Mouse (Mus musculus): ENCODE results near the gene Gpkow. TPM values are rescaled to one million over a fixed set of nuclear protein-coding genes. Genes with fewer than 3 reads are reported as not detected.
"Not testable (repeated sequence)": the region's sequence is repeated elsewhere in the genome, so short reads cannot be mapped to it uniquely, and the experiment has no call there.

Gpkow gene
- total RNA-seq, 2 experiments from 2014 or later, result 37.1 to 39.3 TPM

- peak in 1 of 2 experiments; percentile 84 for DNase-seq (ENCODE audit: extremely low spot score in 1 of 2, low spot score in 2 of 2)
- intact Hi-C loops (cut with DNase I), result no loop called here
These were observed 36.7 kb downstream of the Gpkow start for GRCm38 (mm10) chrX:7733571-7734156.

GRCm38 (mm10) chrX:7739336-7740081, 42.6 kb downstream of the Gpkow start:
- peak in 1 of 2 experiments; percentile 41 for DNase-seq (ENCODE audit: extremely low spot score in 1 of 2, low spot score in 2 of 2)
- intact Hi-C loops (cut with DNase I), result no loop called here

- DNase-seq (ENCODE audit: extremely low spot score in 1 of 2, low spot score in 2 of 2), result no peak
- intact Hi-C loops (cut with DNase I), result no loop called here
These were observed 43.3 kb downstream of the Gpkow start for GRCm38 (mm10) chrX:7740082-7740819.

DNA sequence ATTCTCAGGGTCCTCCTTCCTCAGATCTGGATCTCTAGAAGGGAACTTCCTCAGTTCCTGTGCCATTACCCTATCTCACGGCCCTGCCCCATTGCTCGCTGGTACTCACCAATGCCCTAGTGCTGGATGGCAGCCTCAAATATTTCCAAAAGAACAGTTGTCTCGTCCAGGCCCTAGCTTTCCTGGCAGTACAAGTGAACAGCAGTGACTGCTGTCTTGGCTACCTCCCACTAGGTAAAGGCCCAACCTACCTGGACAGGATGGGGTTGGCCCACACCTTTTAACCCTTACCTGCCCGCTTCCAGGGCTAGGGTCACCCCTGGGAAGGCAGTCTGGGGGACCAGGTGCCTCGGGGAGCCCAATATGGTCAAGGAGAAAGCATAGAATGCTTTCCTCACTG, 44.2 kb downstream of the Gpkow start:
- no peak for DNase-seq (ENCODE audit: extremely low spot score in 1 of 2, low spot score in 2 of 2)
- intact Hi-C loops (cut with DNase I), result no loop called here

GRCm38 (mm10) chrX:7743470-7743869, 46.5 kb downstream of the Gpkow start:
- intact Hi-C loops (cut with DNase I), result no loop called here
- no peak for DNase-seq (ENCODE audit: extremely low spot score in 1 of 2, low spot score in 2 of 2)

DNA sequence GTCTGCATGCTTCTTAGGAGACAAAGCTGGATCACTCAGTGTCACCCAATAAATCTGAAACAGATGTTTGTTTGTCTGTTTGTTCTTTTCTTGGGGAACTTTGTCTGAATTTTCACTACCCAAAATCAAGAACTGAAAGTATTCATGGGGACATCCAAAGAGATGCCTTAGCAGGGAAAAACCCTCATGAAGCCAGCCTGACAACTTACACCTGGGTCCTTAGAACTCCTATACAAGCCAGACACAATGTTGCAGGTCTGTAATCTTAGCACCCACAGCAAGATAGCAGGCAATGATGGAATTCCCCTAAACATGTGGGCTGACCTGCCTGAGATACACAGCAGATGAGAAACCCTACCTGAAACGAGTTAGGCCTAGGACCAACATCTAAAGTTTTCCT, 48.0 kb downstream of the Gpkow start:
- DNase-seq (ENCODE audit: extremely low spot score in 1 of 2, low spot score in 2 of 2), result no peak
- intact Hi-C loops (cut with DNase I), result no loop called here

GRCm38 (mm10) chrX:7745429-7745828, 48.5 kb downstream of the Gpkow start:
- intact Hi-C loops (cut with DNase I), result no loop called here
- DNase-seq (ENCODE audit: extremely low spot score in 1 of 2, low spot score in 2 of 2), result no peak

DNA sequence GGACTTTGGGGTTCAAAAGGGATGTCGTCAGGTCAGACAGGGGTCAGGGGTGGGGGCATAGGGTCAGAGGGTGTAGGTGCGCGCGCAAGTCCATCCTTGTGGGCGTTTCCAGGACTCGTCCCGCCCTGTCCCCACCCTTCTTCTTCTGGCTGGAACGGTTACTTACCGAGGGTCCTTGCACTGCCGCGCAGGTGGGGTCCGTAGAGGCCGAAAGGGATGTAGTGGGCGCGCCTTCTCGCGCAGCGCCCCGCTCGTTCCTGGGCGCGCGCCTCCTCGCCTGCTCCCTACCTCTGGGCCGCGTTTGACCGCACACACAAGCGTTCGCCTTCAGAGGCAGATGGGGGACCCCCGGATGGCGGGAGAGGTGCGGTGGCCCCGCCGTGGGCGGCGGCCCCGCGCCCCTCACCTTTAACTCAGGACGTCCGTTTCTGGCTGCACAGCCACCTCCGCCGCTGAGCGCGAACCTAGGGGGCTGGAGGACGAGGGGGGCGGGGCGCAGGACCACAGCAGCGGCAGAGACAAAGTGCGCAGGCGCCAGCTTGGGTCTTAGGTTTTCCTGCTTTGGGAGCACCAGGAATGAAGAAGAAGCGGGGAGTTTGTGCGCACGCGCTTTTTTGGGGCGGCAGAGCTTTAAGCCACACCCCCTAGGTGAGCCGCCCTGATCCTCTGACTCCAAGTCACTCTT, 53.6 kb downstream of the Gpkow start, which contains the start of gene Ccdc120:
Gene Ccdc120 (minus strand): TSS at position 474 of the 685 bp plus-strand sequence.
- intact Hi-C loops (cut with DNase I), result no loop called here
- peak; percentile 64 to 80 for DNase-seq (ENCODE audit: extremely low spot score in 1 of 2, low spot score in 2 of 2)

DNA sequence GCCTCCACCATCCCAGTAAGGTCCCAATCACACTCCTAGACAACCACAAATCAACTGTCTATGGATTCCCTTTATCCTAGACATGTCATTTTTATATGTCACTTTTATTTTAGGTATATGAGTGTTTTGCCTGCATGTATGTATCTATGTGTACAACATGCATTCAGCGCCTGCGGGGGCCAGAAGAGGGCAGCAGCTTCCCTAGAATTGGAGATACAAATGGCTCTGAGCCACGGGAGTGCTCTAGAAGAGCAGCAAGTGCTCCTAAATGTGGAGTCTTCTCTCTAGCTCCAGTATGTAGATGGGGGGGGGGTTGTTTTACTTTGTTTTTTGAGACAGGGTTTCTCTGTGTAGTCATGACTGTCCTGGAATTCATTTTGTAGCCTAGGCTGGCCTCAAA, 56.7 kb downstream of the Gpkow start:
- intact Hi-C loops (cut with DNase I); DNase-seq (ENCODE audit: extremely low spot score in 1 of 2, low spot score in 2 of 2): not testable (repeated sequence)

Other genes with a start within 250 kb of the Gpkow start
- under 1 TPM in 1 of 2 experiments, not detected in 1; 0.62 TPM for gene Foxp3, start 123.5 kb upstream of the Gpkow start, total RNA-seq (2021)
- gene Ppp1r3f, start 122.8 kb upstream of the Gpkow start, total RNA-seq (2021), result 10 to 100 TPM; 13.5 to 15.9 TPM
- gene Ccdc22, start 91.6 kb upstream of the Gpkow start, total RNA-seq (2021), result 10 to 100 TPM; 22.8 to 25.9 TPM
- under 1 TPM; 0.08 to 0.17 TPM for gene Cacna1f, start 90.0 kb upstream of the Gpkow start, total RNA-seq (2021)
- gene Syp, start 58.7 kb upstream of the Gpkow start, total RNA-seq (2021), result 1,000 to 10,000 TPM; 1,744 to 1,801 TPM
- 1 to 10 TPM; 1.2 to 1.3 TPM for gene Prickle3, start 39.9 kb upstream of the Gpkow start, total RNA-seq (2021)
- 10 to 100 TPM; 15.6 to 18.1 TPM for gene Plp2, start 25.7 kb upstream of the Gpkow start, total RNA-seq (2021)
- gene Magix, start 15.9 kb upstream of the Gpkow start, total RNA-seq (2021), result under 1 TPM; 0.12 to 0.34 TPM
- 10 to 100 TPM; 38.5 to 43.3 TPM for gene Wdr45, start 17.2 kb downstream of the Gpkow start, total RNA-seq (2021)
- gene Gm45208, start 25.1 kb downstream of the Gpkow start, total RNA-seq (2021), result under 1 TPM in 1 of 2 experiments, not detected in 1; 0.69 TPM
- 100 to 1,000 TPM in 1 of 2 experiments, 10 to 100 TPM in 1; 97.3 to 105 TPM for gene Praf2, start 31.3 kb downstream of the Gpkow start, total RNA-seq (2021)
- 10 to 100 TPM; 28.9 to 29.7 TPM for gene Ccdc120, start 53.8 kb downstream of the Gpkow start, total RNA-seq (2021)
- 10 to 100 TPM; 30.0 to 35.6 TPM for gene Tfe3, start 65.4 kb downstream of the Gpkow start, total RNA-seq (2021)
- gene Gripap1, start 92.6 kb downstream of the Gpkow start, total RNA-seq (2021), result 10 to 100 TPM; 79.5 to 84.6 TPM
- 10 to 100 TPM; 10.9 to 11.3 TPM for gene Kcnd1, start 125.2 kb downstream of the Gpkow start, total RNA-seq (2021)
- gene Otud5, start 144.2 kb downstream of the Gpkow start, total RNA-seq (2021), result 10 to 100 TPM; 64.5 to 65.6 TPM
- gene Pim2, start 181.1 kb downstream of the Gpkow start, total RNA-seq (2021), result 10 to 100 TPM; 43.7 to 44.9 TPM
- gene Slc35a2, start 186.9 kb downstream of the Gpkow start, total RNA-seq (2021), result 10 to 100 TPM; 43.4 to 47.5 TPM
- 10 to 100 TPM; 77.7 to 81.3 TPM for gene Pqbp1, start 202.1 kb downstream of the Gpkow start, total RNA-seq (2021)
- 10 to 100 TPM; 25.5 to 34.1 TPM for gene Timm17b, start 202.2 kb downstream of the Gpkow start, total RNA-seq (2021)
- gene Gm10491, start 210.7 kb downstream of the Gpkow start, total RNA-seq (2021), result not detected
- gene Gm10490, start 212.4 kb downstream of the Gpkow start, total RNA-seq (2021), result not detected
- 100 to 1,000 TPM; 287 to 317 TPM for gene Pcsk1n, start 222.7 kb downstream of the Gpkow start, total RNA-seq (2021)
- not detected for gene Eras, start 231.5 kb downstream of the Gpkow start, total RNA-seq (2021)

Data from left cerebral cortex, postnatal 10 days (tissue).